12 mouse cellular contexts compared by ENCODE assay signal in the genomic region with DNA sequence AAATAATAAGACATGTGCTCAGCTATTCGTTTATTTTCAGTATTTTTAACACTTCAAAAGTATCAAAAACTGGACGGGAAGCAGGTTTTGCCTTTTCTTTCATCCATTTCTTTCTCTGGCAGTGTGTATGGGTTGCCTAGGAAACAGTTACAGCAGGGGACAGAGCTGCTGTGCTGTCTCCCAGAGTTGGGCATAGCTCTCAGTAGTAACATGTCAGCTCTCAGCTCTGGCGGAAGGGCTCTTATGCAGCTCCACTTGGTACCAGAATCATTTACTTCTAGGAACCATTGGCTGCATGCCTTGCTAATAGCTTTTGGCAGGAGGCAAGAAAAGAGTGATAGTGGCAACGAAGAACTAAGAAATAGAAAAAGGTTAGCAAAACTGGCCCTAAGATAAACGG.
DNase-seq lines count a peak whose midpoint lies in the region; ATAC-seq and TF ChIP-seq lines count a peak whose summit lies in the region.
"Had no signal": no experiment of that assay in that cellular context is flagged by ENCODE, and none has a peak within 500 bp of the region (broad histone marks: within the 10 kb centered on the region; RNA-seq: fewer than 3 reads in every experiment).

No protein-coding gene starts in this region.

- H3K27ac ChIP-seq in lung, embryonic 14.5 days (ENCODE audit: low read depth): no peak overlapping the region
- H3K27ac ChIP-seq: embryonic facial prominence, embryonic 12.5 days; intestine, embryonic 15.5 days; lung, embryonic 15.5 days; stomach, embryonic 15.5 days had no signal

- intact Hi-C loops in gastrocnemius, postnatal 36 days (cut with DNase I): no loop called here

- ATAC-seq in lung, embryonic 14.5 days (ENCODE audit: insufficient read depth): peak; percentile 62; the same call in 1 of the 2 replicates
- ATAC-seq: intestine, embryonic 15.5 days had no signal

- no peaks in the 10 kb centered on the region for H3K9me3 ChIP-seq in lung, embryonic 14.5 days (ENCODE audit: low read depth, low read length)
- H3K9me3 ChIP-seq: embryonic facial prominence, embryonic 12.5 days; intestine, embryonic 15.5 days; lung, embryonic 15.5 days; stomach, embryonic 15.5 days had no signal

- DNase-seq in cerebellum, postnatal 10 days: peak; percentile 49 to 56
- no peak for DNase-seq in cerebellum, adult 8-10 months
- DNase-seq in lung, embryonic 14.5 days: peak; percentile 52
- no peak for DNase-seq in lung, adult 18-20 months
- peak; percentile 44 for DNase-seq in layer of hippocampus, adult 9-11 months
- peak; percentile 43 for DNase-seq in retina, embryonic 14.5 days (ENCODE audit: low spot score)
- DNase-seq in gastrocnemius, postnatal 36 days: no peak
- no peak for DNase-seq in cerebellum, adult 9-10 months

- no peaks in the 10 kb centered on the region for H3K36me3 ChIP-seq in lung, embryonic 14.5 days (ENCODE audit: insufficient read depth)
- H3K36me3 ChIP-seq: embryonic facial prominence, embryonic 12.5 days; intestine, embryonic 15.5 days; lung, embryonic 15.5 days; stomach, embryonic 15.5 days had no signal

- H3K9ac ChIP-seq in lung, embryonic 14.5 days: no peak overlapping the region
- H3K9ac ChIP-seq: embryonic facial prominence, embryonic 12.5 days; intestine, embryonic 15.5 days; lung, embryonic 15.5 days; stomach, embryonic 15.5 days had no signal

- no peaks in the 10 kb centered on the region for H3K4me1 ChIP-seq in lung, embryonic 14.5 days (ENCODE audit: insufficient read depth)
- H3K4me1 ChIP-seq: intestine, embryonic 15.5 days; lung, embryonic 15.5 days; stomach, embryonic 15.5 days had no signal

- H3K27me3 ChIP-seq in lung, embryonic 14.5 days (ENCODE audit: insufficient read depth, low read length): no peaks in the 10 kb centered on the region
- H3K27me3 ChIP-seq: embryonic facial prominence, embryonic 12.5 days; intestine, embryonic 15.5 days; lung, embryonic 15.5 days; stomach, embryonic 15.5 days had no signal

- 41% methylated on average over 5 of the region's 5 CpGs for WGBS in lung, embryonic 14.5 days

- H3K4me2 ChIP-seq in lung, embryonic 14.5 days: no peak overlapping the region
- H3K4me2 ChIP-seq: embryonic facial prominence, embryonic 12.5 days; intestine, embryonic 15.5 days; lung, embryonic 15.5 days; stomach, embryonic 15.5 days had no signal

- TF ChIP-seq CTCF in lung, embryonic 14.5 days (IDR thresholded peaks at IDR 0.05; ENCODE audit: low read depth): no peak

- H3K4me3 ChIP-seq in lung, embryonic 14.5 days (ENCODE audit: low read depth, low read length): no peak overlapping the region
- H3K4me3 ChIP-seq: embryonic facial prominence, embryonic 12.5 days; intestine, embryonic 15.5 days; lung, embryonic 15.5 days; stomach, embryonic 15.5 days had no signal

Comparison
In these comparisons a context has a peak if more than half of its experiments do, and no peak if none do; other contexts are left out.
1. DNase-seq: peak in cerebellum, postnatal 10 days (2 of 2), lung, embryonic 14.5 days (single experiment), layer of hippocampus, adult 9-11 months (single experiment) and retina, embryonic 14.5 days (single experiment); none in cerebellum, adult 8-10 months (single experiment), lung, adult 18-20 months (0 of 2), gastrocnemius, postnatal 36 days (0 of 2) and cerebellum, adult 9-10 months (single experiment).